Mouse (Mus musculus) gastrocnemius, adult 2 months (tissue): Measurements from ENCODE around the gene Lamc3. TPM values are rescaled to one million over a fixed set of nuclear protein-coding genes. Genes with fewer than 3 reads are reported as not detected.

Experiments
- DNase-seq: peaks from one replicate; pipeline ENCODE4 v3.0.0; 2022
- H3K27ac ChIP-seq: fragments of 200-600 bp; 2 replicates; pipeline ENCODE4 v1.8.1; 2022; ENCODE audit warnings: mild to moderate bottlenecking
- H3K4me3 ChIP-seq: fragments of 200-600 bp; 2 replicates; pipeline ENCODE4 v1.8.1; 2022; ENCODE audit warnings: mild to moderate bottlenecking, moderate library complexity
- CTCF ChIP-seq: fragments of 200-600 bp; IDR thresholded peaks from 2 replicates; pipeline ENCODE4 v1.8.1; 2022; ENCODE audit warnings: antibody characterized with exemption, mild to moderate bottlenecking, moderate library complexity
- intact Hi-C: fragments of 180-260 bp; cut with DNase I; formaldehyde crosslinking; loops from one replicate; pipeline ENCODE4 v1.15.1; 2025
- long read RNA-seq, 2 experiments: library from polyadenylated mRNA; stranded (forward); transcript quantifications; one replicate each; pipeline ENCODE4 v2.0.0; 2021
- total RNA-seq, 2 experiments: library from RNA; stranded (reverse); gene quantifications; 2 replicates each; pipeline ENCODE4 v1.2.3; 2021

Lamc3 gene
- under 1 TPM; 0.11 to 0.82 TPM for total RNA-seq
- long read RNA-seq, experiment 1, partial matches to known transcripts = 0 of 1 reads
- long read RNA-seq, experiment 1, other reads (novel, unspliced or antisense) = 1 of 1 reads
- long read RNA-seq, experiment 2, full-length matches to known transcripts = 1 of 1 reads
- long read RNA-seq, experiment 2, partial matches to known transcripts = 0 of 1 reads
- long read RNA-seq, experiment 2, other reads (novel, unspliced or antisense) = 0 of 1 reads

- H3K4me3 ChIP-seq = peak within 1 kb of the TSS; percentile 35
- H3K27ac ChIP-seq = no peak within 1 kb of the TSS
- TF ChIP-seq CTCF = peak; percentile 64
- DNase-seq = peak; percentile 77
- intact Hi-C loops = no loop called here
Observed at GRCm38 (mm10) chr2:31887030-31887429, at the start of gene Lamc3. Gene Lamc3, plus strand, starts transcription at chr2:31887291.

- H3K4me3 ChIP-seq = no peak overlapping the region
- DNase-seq = no peak
- no peak for TF ChIP-seq CTCF
- H3K27ac ChIP-seq = no peak overlapping the region
- intact Hi-C loops = no loop called here
Observed at GRCm38 (mm10) chr2:31838868-31839267, 48.2 kb upstream of the Lamc3 start.

- intact Hi-C loops = no loop called here
- no peak for TF ChIP-seq CTCF
Observed at GRCm38 (mm10) chr2:31844729-31845136, 42.4 kb upstream of the Lamc3 start.

GRCm38 (mm10) chr2:31845512-31845895 lies 41.6 kb upstream of the Lamc3 start:
- intact Hi-C loops = no loop called here
- no peak for TF ChIP-seq CTCF
- peak overlapping the region; percentile 73 for H3K4me3 ChIP-seq
- DNase-seq = no peak
- no peak overlapping the region for H3K27ac ChIP-seq

More at GRCm38 (mm10) chr2:31844729-31845136, 42.4 kb upstream of the Lamc3 start:
- no peak overlapping the region for H3K4me3 ChIP-seq
- DNase-seq = no peak
- H3K27ac ChIP-seq = no peak overlapping the region

GRCm38 (mm10) chr2:31845896-31846691 lies 41.0 kb upstream of the Lamc3 start, which contains the start of gene Fibcd1:
Gene Fibcd1, minus strand, starts transcription at chr2:31846005.
- intact Hi-C loops = no loop called here
- H3K4me3 ChIP-seq = peak within 1 kb of the TSS; percentile 73
- no peak for DNase-seq
- H3K27ac ChIP-seq = no peak within 1 kb of the TSS
- no peak for TF ChIP-seq CTCF

- DNase-seq = no peak
- intact Hi-C loops = no loop called here
- Histone ChIP-seq H3K4me3 (peak overlapping the region; percentile 73), H3K27ac (no peak overlapping the region)
- no peak for TF ChIP-seq CTCF
Observed at GRCm38 (mm10) chr2:31846692-31847660, 40.1 kb upstream of the Lamc3 start.

GRCm38 (mm10) chr2:31847908-31848307 lies 39.2 kb upstream of the Lamc3 start:
- TF ChIP-seq CTCF = peak; percentile 54
- intact Hi-C loops = no loop called here
- Histone ChIP-seq H3K4me3 (no peak overlapping the region), H3K27ac (no peak overlapping the region)
- DNase-seq = no peak

- no peak overlapping the region for H3K4me3 ChIP-seq
- H3K27ac ChIP-seq = no peak overlapping the region
- DNase-seq = no peak
- intact Hi-C loops = no loop called here
- TF ChIP-seq CTCF = no peak
Observed at GRCm38 (mm10) chr2:31850141-31850540, 37.0 kb upstream of the Lamc3 start.

GRCm38 (mm10) chr2:31855991-31856390 lies 31.1 kb upstream of the Lamc3 start:
- H3K27ac ChIP-seq = no peak overlapping the region
- no peak for TF ChIP-seq CTCF
- no peak overlapping the region for H3K4me3 ChIP-seq
- intact Hi-C loops = no loop called here
- no peak for DNase-seq

- no peak overlapping the region for H3K27ac ChIP-seq
- TF ChIP-seq CTCF = no peak
- intact Hi-C loops = no loop called here
- DNase-seq = no peak
- H3K4me3 ChIP-seq = no peak overlapping the region
Observed at GRCm38 (mm10) chr2:31857180-31857579, 29.9 kb upstream of the Lamc3 start.

- Histone ChIP-seq H3K27ac (no peak overlapping the region), H3K4me3 (no peak overlapping the region)
- TF ChIP-seq CTCF = no peak
- intact Hi-C loops = no loop called here
- DNase-seq = no peak
Observed at GRCm38 (mm10) chr2:31858500-31858899, 28.6 kb upstream of the Lamc3 start.

GRCm38 (mm10) chr2:31862919-31863318 lies 24.2 kb upstream of the Lamc3 start:
- Histone ChIP-seq H3K4me3 (no peak overlapping the region), H3K27ac (no peak overlapping the region)
- intact Hi-C loops = no loop called here
- no peak for DNase-seq
- TF ChIP-seq CTCF = no peak

GRCm38 (mm10) chr2:31863766-31864165 lies 23.3 kb upstream of the Lamc3 start:
- intact Hi-C loops = no loop called here
- DNase-seq = no peak
- Histone ChIP-seq H3K4me3 (no peak overlapping the region), H3K27ac (no peak overlapping the region)
- TF ChIP-seq CTCF = no peak
